Mouse (Mus musculus) granulocyte monocyte progenitor cell, adult 5-6 weeks (primary cell): ENCODE measurements around the gene Tspan4. TPM values are rescaled to one million over a fixed set of nuclear protein-coding genes. Genes with fewer than 3 reads are reported as not detected.

Source experiments
- ATAC-seq: replicated peaks from 2 replicates; pipeline ENCODE4 v1.8.0; 2016; ENCODE audit warnings: mild to moderate bottlenecking, moderate TSS enrichment, inconsistent platforms; ENCODE audit not compliant: poor library complexity, severe bottlenecking
- total RNA-seq, 2 experiments: library from RNA; stranded (forward) in 1 of 2; stranded (reverse) in 1 of 2; fragments of 200-712, 200-1000 nt in 1 of 2; fragments of >200 nt in 1 of 2; fragmentation: Nextera tagmentation in 1 of 2; gene quantifications; 2 replicates each; pipeline ENCODE4 v1.2.3; 2014 to 2017

The Tspan4 gene
- total RNA-seq, 2 experiments from 2014 or later: 42.6 to 50.4 TPM

DNA sequence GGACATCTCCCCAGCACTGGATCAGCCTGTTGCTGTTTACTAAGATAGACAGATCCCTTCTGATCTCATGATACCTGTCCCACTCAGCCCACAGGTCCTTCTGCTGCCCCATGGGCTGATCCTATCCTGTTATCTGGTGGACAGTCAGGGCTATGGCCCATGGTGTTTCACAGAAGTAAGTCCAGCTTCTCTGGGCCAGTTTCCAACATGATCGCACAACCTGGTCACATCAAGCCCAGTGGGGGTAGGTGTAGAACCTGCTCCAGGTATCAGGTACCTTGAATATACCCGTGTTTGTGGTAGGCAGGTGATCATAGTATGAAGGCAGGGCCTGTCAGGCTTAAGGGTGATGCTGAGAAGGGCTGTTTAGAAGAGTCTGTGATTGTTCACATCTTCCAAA lies 20.3 kb downstream of the Tspan4 start:
- no peak for ATAC-seq

DNA sequence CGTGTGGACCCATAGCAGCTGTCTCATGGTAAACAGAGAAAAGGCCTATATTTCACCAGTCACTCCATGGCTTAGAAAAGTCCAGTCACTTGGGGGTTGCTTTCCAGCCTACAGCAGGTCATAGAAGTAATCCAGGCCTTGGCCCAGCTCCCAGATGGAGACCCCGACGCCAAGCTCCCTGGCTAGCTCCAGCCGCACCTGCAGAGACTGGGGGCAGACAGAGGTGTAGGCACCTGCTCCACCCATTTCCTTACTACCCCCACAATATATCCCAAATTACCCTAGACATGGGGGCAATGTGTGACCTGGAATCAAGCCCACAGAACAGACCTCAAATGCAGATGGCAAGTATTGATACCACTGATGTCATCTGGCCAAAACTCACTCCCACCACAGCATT lies 20.9 kb downstream of the Tspan4 start:
- no peak for ATAC-seq

DNA sequence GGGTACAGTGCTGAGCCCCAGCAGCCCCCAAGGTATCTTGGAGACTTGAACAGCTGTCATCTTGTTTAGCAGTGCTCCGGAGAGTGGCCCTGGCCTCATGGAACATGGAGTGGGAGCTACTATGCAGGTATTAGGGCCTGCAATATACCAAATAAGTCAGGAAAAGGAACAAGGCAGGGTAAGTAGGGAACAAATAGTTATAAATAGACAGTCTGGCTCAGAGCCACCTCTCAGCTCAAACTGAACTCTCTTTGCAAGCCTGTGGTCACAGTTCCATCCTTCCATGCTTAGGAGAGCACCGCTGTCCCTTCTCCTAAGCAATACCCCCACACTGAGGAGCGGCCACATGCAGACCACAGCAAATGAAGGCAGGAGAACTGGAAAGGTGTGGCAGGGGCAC lies 22.6 kb downstream of the Tspan4 start:
- ATAC-seq: no peak

DNA sequence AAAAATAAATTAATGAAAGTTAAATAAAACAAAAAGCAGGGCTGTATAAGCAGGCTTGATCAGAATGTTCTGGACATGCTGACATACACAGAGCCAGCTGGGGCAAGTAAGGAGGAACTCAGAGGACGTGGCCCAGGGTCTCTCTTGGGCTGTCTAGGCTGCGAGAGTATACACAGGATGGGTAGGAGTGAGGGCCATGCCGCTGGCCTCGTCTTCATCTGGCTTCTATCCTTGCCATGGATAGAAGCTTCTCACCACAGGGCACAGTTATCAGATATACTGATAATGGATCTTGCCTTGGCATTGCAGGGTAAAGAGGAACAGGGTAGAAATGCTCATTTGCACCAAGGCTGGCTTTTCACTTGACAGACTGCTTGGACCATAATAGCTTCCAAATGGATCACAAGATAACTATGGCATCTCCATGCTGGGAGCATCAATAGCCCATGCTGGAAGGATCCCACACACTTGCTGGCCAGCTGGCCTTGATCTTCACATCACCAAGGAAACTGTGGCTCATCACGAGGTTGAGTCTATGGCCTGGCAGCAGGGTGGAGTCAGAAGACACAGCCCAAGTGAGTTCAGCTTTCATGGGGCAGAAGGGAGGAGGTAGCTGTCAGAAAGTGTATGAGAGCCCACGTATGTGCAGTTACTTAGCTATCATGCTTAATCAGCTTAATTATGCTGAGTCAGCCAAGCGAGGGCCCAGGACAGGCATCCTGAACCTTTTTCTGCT lies 26.9 kb downstream of the Tspan4 start:
- ATAC-seq: no peak

DNA sequence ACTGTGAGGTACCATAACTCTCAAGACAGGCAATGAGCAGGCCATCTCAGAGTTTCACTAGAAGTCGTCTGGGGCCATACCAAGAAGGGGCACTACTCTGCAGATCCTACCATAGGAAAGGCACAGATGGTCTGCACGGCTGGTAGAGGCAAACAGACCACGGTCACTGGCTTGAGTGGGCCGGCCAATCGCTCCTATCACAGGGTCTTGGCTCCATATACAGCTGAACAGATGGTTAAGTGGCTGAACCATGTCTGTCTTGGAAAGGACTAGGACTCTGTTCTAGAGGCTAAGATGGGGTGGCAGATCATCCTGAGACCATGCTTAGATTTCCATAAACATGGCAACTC lies 27.5 kb downstream of the Tspan4 start:
- ATAC-seq: no peak

DNA sequence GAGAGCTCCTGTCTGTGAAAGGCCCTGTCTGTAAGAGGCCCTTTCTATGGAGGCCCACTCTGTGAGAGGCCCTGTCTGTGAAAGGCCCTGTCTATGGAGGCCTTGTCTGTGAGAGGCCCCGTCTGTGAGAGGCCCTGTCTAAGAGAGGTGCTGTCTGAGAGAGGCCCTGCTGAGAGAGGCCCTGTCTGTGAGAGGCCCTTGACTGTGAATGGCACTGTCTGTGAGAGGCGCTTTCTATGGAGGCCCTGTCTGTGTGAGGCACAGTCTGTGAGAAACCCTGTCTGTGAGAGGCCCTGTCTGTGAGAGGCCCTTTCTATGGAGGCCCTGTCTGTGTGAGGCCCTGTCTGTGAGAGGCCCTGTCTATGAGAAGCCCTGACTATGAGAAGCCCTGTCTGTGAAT lies 31.2 kb downstream of the Tspan4 start:
- ATAC-seq: no peak

DNA sequence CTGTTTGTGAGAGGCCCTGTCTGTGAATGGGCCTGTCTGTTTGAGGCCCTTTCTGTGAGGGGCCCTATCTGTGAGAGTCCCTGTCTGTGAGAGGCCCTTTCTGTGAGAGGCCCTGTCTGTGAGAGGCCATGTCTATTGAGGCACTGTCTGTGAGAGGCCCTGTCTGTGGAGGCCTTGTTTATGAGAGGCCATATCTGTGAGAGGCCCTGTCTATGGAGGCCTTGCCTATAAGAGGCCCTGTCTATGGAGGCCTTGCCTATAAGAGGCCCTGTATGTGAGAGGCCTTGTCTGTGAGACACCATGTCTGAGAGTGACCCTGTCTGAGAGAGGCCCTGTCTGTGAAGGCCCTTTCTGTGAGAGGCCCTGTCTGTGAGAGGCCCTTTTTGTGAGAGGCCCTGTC lies 33.1 kb downstream of the Tspan4 start:
- no peak for ATAC-seq

DNA sequence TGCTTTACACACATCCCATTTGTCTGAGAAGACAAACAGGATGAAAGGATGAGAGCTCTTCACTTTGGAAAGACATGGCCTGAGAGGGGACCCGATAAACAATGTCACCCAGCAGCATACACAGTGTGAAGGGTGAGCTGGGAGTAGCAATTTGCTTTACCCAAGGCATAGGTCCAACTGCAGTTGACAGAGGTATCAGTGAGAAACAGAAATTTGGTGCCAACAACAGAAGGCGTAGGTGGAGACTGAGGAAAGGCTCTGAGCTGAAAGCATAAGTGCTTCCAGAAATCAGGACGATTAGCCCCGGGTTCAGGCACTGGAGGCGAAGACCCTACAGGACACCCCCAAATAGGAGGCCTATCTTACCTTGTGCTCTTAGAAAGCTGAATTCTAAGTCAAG lies 35.2 kb downstream of the Tspan4 start:
- ATAC-seq: no peak

DNA sequence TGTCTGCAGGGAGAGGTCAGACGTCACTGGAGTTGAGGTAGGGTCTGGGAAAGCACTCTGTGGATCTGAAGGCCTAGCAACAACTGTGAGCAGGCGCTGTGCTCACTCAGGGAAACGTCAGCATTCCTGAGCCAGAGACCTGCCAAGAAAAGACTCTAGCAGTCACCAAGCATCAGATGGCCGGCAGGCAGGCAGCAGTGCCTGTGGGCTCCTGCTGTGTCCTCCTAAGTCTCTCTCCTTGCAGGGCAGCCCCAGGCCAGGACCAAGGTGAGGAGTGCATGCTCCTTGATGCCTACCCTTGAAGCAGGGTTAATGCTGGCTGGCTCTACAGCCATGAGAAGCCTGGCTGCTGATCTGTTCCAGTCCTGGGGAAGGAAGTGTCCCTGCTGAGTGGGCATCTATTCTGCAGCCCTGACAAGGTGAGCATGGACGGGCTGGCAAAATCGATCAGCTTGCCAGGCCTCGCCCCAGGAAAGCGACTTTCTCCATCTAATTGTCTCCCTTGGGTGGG lies 35.7 kb downstream of the Tspan4 start:
- ATAC-seq: no peak

DNA sequence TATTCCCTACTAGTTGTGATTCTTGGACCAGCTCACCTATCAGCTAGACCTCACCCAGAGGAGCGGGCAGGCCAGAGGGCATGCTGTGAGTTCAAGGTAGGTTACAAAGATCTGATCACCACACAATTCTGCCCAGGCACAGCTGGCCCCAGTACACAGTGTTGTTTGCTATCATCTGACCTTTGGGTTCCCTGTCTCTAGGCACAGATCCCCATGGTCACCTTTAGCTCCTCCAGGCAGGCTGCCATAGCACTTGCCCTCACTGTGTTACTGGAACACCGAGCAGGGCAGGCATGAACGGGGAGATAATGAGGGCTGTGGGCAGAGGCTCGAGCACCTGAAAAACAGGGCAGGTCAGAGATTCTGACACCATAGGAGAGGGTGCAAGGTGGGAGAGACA lies 42.6 kb downstream of the Tspan4 start:
- no peak for ATAC-seq

DNA sequence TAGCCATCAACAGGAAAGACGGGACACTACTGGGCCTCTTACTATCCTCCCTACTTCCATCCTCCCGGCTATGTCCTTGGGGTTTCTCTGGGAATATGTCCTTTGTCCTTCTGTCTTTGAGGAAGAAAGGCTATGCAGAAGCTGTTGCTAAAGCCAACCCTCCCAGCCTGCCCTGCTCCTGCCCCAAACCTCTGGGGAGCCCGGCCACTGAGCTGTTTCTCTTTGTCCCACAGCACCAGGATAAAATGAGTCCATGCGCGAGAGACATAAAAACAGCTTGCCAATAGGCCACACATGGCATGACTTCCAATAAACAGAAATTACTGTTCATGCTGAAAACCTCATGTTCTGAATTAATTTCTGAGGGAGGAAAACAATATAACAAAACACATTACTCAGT lies 43.3 kb downstream of the Tspan4 start:
- ATAC-seq: no peak

DNA sequence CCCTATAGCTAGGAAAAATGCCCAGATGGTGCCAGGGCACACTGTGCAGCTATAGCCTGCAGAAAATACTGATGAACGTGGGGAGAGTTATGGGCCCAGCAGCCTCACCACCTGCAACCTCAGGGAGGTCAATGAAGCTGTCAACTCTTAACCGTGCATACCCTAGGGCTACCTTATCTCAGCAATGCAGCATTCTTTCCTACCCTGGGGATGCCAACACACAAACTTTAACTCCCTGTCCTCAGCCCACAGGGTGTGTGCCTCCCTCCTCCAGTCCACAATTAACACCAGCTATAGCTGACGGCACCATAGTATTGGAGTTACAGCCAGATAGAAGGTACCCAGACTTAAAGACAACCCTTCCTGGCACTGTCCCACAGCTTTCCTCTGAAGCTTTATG lies 43.9 kb downstream of the Tspan4 start:
- no peak for ATAC-seq

DNA sequence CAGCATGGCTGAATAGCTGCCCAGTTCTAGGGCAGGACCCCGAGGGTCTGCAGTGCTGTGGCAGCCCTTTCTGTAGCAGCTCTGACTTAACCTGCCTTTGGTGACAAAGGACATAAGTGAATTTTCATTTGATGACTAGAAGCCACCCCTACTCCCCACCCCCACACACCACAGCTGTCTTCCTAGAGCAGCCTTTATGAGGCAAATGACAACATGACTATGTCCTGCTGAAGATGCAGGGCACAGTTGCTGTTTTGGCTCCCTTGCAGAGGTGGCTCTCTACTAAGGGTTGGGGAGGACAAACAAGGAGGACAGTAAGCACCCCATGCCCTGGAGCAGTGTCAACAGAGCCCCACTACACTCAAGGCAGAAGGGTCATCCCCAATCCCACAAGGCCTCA lies 44.8 kb downstream of the Tspan4 start:
- ATAC-seq: no peak

DNA sequence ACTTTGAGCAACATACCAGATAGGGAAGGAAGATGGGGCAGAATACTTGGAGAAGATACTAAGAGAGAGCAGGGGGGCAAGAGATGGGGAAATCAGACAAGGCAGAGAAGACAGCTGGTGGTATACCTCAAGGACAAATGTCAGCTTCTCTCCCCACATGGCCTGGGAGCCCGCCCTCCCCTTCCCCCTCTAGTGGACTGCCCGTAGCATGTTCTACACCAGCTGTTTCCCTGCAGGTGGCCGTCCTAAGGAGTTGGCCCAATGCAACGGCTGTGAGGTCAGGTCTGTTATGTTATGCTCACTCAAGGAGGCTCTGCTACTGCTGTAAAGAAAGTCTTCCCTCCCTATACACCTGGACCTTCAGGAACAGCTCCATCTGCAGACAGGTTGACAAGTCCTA lies 48.0 kb downstream of the Tspan4 start:
- no peak for ATAC-seq

DNA sequence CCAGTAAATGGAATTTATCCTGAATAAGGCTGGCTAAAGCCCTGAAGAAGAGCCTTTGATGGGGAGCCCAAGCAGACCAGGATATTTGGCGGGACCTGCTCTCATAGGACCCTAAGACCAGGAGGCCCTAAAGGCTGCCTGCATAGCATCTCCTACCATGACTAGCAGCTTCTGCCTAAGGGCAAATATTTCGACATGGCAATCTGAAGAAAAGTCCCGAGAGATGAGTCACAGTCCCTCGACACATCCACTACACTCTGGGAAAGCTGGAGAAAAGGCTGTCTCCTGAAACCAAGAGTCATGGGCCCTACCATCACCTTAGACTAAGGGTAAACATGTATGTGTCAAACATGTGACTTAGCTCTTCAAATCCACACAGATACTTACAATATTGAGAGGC lies 49.2 kb downstream of the Tspan4 start:
- no peak for ATAC-seq

DNA sequence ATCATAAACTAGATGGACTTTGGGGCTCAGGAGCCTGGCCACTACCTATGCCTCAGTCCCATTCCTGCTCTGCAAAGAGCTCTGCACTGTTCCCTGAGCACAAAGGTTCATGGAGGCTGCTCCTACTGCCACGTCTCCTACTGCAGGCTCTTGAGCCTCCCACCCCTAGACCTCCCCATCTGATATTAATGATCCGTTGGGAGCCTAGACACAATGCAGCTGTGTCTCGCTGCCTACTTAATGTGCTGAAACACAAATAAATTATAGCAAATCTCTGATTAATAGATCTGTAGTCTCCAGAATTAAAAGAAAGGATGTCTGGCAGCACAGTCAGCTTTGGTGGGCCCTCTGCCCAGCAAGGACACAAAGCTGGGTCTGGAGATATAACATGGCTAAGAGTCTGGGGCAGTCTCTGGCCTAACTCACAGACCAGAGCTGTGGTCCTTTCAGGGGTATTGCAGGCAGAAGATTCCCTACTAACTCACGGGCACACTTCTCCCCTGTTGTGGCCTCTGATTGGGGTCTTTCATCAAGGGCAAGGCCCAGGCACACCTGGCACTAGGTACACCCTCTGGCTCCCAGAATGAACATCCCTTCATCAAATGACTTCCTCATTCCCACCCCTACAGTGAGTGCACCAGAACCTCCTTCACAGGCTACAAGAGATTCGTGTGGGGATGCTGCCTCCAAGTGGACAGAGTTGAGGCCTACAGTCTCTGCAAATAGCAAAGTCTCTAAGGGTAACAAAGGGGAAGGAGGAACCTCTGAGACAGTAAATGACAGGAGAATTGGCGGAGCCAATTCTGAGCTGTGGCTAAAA lies 49.9 kb downstream of the Tspan4 start:
- ATAC-seq: peak; percentile 96

DNA sequence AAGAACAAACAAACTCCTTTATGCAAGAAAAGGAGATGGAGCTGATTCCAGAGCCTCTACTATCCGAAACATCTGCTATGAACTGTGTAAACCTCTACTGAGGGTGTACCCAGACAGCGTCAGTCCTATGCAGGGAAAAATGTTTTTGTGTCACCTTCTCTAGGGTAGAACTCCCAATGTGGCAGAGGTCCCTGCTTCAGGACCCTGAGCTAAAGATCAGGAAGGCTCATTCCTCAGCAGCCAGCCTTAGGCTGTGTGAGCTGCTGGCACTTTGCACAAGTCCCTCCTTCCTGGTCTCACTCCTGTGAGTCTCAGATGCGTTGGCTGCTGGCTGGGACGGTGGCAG lies 50.5 kb downstream of the Tspan4 start:
- no peak for ATAC-seq

DNA sequence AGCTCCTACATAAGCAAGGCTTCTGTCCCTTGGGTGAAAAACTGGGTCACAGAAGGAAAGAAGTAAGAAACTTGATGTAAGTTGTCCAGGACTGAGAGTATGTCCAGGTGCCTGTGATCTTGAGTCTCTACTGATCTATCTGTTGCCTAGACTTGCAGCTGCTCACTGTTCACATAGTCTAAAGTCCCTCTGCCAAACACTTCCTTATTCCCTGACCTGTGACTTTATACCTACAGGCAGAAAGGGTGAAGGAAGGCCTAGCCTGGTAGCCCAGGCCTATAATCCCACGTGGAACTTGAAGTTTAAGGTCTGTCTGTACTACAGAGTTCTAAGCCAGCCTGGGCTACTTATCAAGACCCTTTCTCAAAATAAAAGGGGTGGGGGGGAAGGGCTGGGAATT lies 60.5 kb downstream of the Tspan4 start:
- ATAC-seq: no peak

DNA sequence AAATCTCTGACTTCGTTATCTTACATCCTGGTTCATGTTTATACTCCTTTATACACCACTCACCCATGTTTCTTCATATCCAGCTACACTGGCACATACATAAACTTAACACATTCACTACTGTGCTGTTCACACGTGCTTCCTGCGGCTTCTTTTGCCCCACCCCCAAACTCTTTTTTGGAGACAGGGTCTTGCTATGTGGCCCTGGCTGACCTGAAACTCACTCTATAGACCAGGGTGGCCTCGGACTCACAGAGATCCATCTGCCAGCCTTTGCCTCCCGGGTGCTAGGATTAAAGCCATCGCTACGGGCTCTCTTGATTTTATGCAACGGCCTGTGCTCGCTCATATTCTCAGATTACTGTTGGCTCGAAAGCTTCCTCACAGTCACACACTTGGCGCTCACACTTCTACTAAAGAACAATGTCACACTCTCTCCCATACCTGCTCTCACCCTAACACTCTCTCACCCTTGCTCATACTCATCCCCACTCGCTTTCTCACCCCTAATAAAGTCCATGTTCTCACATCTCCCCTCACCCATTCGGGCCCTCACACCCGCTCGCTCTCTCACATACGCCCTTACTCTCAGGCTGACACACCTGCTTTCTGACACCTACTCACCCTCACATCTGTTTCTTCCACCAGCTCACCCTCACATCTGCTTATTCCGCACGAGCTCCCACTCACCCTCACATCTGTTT lies 64.0 kb downstream of the Tspan4 start:
- no peak for ATAC-seq

DNA sequence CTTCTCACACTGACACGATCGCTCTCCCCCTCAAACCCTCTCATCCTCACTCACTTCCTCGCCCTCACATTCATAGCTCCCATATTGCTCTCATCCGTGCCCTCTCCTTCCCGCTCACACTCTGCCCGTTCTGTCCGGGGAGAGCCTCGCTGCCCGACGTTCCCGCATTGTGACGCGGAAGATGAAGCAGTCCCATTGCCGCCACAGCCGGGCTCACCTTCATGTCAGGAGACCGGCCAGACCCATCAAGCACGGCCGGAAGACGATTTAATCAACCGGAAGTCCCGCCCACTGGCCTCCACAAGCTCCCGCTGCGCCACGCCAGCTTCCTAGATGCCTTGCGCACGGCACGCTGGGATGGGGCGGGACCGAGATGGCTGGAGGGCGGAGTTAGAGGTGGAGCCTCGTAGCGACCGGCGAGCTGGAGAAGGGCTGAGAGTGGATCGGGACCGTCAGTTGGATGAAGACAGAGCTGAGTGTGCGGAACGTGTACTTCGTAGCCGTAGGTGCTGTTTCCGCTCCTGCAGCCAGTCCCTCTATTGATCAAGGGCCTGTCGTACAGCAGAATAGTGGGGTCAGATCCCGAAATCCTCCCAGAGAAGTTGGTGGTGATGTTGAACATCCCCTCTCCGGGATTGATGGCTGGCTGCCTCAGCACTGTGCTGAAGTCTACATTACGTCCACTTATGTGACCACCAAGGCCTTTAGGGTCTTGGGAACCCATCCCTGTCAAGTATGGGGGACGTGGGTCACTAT lies 64.7 kb downstream of the Tspan4 start, which contains the start of gene Chid1:
TSS of gene Chid1 (minus strand) at position 302 of the 756 bp plus-strand sequence.
- ATAC-seq: peak; percentile 88
